Mouse (Mus musculus) hindbrain, embryonic 12.5 days (tissue): ENCODE measurements around the gene Tmem81. TPM values are rescaled to one million over a fixed set of nuclear protein-coding genes. Genes with fewer than 3 reads are reported as not detected.
"Not testable (repeated sequence)": the region's sequence is repeated elsewhere in the genome, so short reads cannot be mapped to it uniquely, and the experiment has no call there.

Source experiments
- ATAC-seq: fragments of 200-750 bp; cut with Nextera tagmentation; 2 replicates; pipeline ENCODE4 v1.8.0; 2017; ENCODE audit warnings: moderate TSS enrichment; ENCODE audit not compliant: low FRiP score
- H3K27ac ChIP-seq: fragments of 300-500 bp; sonication (generic); 2 replicates; pipeline ENCODE4 v1.5.1; 2016; ENCODE audit warnings: mild to moderate bottlenecking
- H3K27me3 ChIP-seq: fragments of 300-500 bp; sonication (generic); 2 replicates; pipeline ENCODE4 v1.6.1; 2016; ENCODE audit warnings: mild to moderate bottlenecking
- H3K36me3 ChIP-seq: fragments of 300-500 bp; sonication (generic); 2 replicates; pipeline ENCODE4 v1.6.1; 2016; ENCODE audit warnings: mild to moderate bottlenecking
- H3K4me1 ChIP-seq: fragments of 300-500 bp; sonication (generic); 2 replicates; pipeline ENCODE4 v1.6.1; 2016
- H3K4me2 ChIP-seq: fragments of 300-500 bp; sonication (generic); replicated peaks from 2 replicates; pipeline ENCODE4 v1.6.1; 2016; ENCODE audit warnings: mild to moderate bottlenecking
- H3K4me3 ChIP-seq: fragments of 300-500 bp; sonication (generic); 2 replicates; pipeline ENCODE4 v1.5.1; 2016; ENCODE audit warnings: mild to moderate bottlenecking
- H3K9ac ChIP-seq: fragments of 300-500 bp; sonication (generic); 2 replicates; pipeline ENCODE4 v1.6.1; 2016; ENCODE audit warnings: mild to moderate bottlenecking, moderate library complexity
- H3K9me3 ChIP-seq: fragments of 300-500 bp; sonication (generic); replicated peaks from 2 replicates; pipeline ENCODE4 v1.6.1; 2016; ENCODE audit warnings: mild to moderate bottlenecking
- WGBS: fragments of 180-500 bp; shearing (Covaris S2); methylation state at CpG from one replicate; pipeline ENCODE4 v1.1.7; 2016; 5-methylcytosine and 5-hydroxymethylcytosine counted together
- polyA plus RNA-seq: library from polyadenylated mRNA; unstranded; fragments of >200 nt; fragmentation: Nextera tagmentation; extraction: Ambion mirVana; gene quantifications from 2 replicates; pipeline ENCODE4 v1.2.1, GENCODE M21; 2016

Tmem81 gene
- polyA plus RNA-seq = 1.5 and 1.8 TPM in 2 replicates

DNA sequence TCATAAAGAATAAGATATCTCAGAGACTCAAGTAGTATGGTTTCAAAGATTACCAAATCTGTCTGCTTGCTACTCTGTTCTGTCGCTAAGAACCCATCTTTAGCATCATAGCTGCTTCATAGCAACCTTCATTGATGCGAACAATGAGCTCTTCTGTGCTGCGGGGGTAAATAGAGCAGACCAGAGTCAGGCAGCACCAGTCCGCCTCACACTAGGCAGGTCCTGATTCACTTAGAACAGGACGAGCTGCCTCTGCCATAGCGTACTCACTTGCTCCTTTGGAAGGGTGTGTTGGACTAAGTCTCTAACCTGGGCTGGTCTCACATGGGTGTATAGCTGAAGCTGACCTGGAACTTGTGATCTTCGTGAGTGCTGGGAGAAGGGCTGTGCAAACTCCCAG lies at the start of gene Tmem81:
TSS of gene Tmem81 (plus strand) at position 173 of the 400 bp plus-strand sequence.
- no peaks in the 10 kb centered on the region for H3K27me3 ChIP-seq
- no peaks in the 10 kb centered on the region for H3K9me3 ChIP-seq
- no peak within 1 kb of the TSS for H3K9ac ChIP-seq
- no peak within 1 kb of the TSS for H3K27ac ChIP-seq
- no peak for ATAC-seq
- H3K4me3 ChIP-seq = no peak within 1 kb of the TSS
- WGBS = 90% methylated on average over 7 of the region's 7 CpGs
- H3K4me2 ChIP-seq = no peak within 1 kb of the TSS
- peaks cover 60% of the 10 kb centered on the region for H3K36me3 ChIP-seq
- peaks cover 5% of the 10 kb centered on the region; the same call in 1 of the 2 replicates for H3K4me1 ChIP-seq

DNA sequence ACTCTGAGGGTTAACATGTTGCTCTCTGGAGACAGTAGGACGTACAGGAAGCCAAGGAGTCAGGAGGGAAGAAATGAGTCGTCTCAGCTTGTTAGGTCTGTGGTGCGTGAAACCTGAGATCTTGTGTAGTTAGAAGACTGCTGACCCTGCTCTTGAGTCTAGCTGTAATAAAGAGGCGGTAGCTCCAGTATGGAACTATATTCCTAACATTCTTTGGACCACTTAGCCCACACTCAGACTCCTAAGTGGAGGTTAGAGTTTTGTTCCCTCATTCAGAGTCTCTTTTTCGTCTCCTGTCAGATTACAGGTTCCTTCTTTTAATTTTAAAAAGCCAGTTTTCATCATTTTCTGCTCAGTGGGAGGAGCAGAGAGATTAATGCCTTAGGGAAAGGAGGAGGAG lies 41.4 kb upstream of the Tmem81 start:
- H3K9me3 ChIP-seq = no peaks in the 10 kb centered on the region
- no peak overlapping the region for H3K4me3 ChIP-seq
- no peaks in the 10 kb centered on the region for H3K27me3 ChIP-seq
- no peak for ATAC-seq
- H3K4me2 ChIP-seq = no peak overlapping the region
- H3K27ac ChIP-seq = no peak overlapping the region
- H3K4me1 ChIP-seq = no peaks in the 10 kb centered on the region
- 81% methylated on average over 5 of the region's 5 CpGs for WGBS
- peaks cover 41% of the 10 kb centered on the region for H3K36me3 ChIP-seq
- no peak overlapping the region for H3K9ac ChIP-seq

DNA sequence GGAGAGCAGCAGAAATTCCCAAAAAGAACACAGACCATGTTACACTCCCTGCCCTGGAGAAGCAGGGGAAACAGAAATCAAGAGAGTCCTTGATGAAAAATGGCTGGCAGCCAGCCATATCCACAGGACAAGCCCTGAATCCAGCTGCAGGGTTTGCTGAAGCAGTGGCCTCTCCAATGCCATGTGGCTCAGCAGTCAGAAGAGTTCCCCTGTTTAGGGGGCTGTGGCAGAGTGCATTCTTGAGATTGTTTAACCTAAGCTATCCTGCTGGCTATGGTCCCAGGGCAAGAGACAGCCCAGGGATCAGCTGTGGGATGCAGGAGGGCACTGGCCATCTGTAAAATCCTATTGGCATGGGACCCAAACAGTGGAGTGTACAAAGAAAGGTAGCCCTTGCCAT lies 37.1 kb upstream of the Tmem81 start:
- peaks cover 10% of the 10 kb centered on the region for H3K36me3 ChIP-seq
- no peak overlapping the region for H3K27ac ChIP-seq
- H3K27me3 ChIP-seq = no peaks in the 10 kb centered on the region
- H3K9me3 ChIP-seq = no peaks in the 10 kb centered on the region
- no peak overlapping the region for H3K9ac ChIP-seq
- H3K4me1 ChIP-seq = no peaks in the 10 kb centered on the region
- ATAC-seq = no peak
- H3K4me3 ChIP-seq = no peak overlapping the region
- no peak overlapping the region for H3K4me2 ChIP-seq

DNA sequence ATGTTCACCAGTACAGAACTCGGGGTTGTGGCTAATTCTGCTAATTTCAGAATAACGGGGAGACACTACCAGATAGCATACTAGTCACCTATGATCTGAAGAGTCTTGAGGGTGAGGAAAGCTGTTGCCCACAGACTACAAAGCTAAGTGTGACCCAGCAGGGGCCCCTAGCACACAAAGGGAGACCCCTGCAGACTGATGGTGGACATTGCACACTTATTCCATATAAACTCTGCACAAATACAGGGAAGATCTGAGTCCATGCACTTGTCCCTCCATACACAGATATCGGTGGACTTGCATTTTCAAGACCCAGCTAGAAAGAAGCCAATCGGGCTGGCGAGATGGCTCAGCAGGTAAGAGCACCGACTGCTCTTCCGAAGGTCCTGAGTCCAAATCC lies 36.5 kb upstream of the Tmem81 start:
- Histone ChIP-seq H3K27ac (no peak overlapping the region), H3K4me2 (no peak overlapping the region), H3K27me3 (no peaks in the 10 kb centered on the region), H3K9me3 (no peaks in the 10 kb centered on the region), H3K4me3 (no peak overlapping the region), H3K4me1 (no peaks in the 10 kb centered on the region), H3K36me3 (peaks cover 4% of the 10 kb centered on the region), H3K9ac (no peak overlapping the region)
- 91% methylated on average over 7 of the region's 7 CpGs for WGBS
- ATAC-seq = no peak

DNA sequence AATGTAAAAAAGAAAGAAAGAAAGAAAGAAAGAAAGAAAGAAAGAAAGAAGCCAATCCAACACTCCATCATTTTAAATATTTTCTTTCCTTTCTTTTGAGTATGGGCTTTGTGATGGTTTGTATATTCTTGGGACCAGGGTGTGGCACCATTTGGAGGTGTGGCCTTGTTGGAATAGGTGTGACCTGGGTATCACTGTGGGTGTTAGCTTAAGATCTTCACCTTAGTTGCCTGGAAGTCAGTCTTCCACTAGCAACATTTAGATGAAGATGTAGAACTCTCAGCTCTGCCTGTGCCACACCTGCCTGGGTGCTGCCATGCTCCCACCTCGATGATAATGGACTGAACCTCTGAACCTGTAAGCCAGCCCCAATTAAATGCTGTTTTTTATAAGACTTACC lies 36.0 kb upstream of the Tmem81 start:
- H3K4me1 ChIP-seq, ATAC-seq, H3K9me3 ChIP-seq, H3K4me2 ChIP-seq, H3K36me3 ChIP-seq, H3K4me3 ChIP-seq, H3K9ac ChIP-seq, H3K27ac ChIP-seq, H3K27me3 ChIP-seq: not testable (repeated sequence)
- WGBS = 90% methylated on average over 1 of the region's 1 CpGs

DNA sequence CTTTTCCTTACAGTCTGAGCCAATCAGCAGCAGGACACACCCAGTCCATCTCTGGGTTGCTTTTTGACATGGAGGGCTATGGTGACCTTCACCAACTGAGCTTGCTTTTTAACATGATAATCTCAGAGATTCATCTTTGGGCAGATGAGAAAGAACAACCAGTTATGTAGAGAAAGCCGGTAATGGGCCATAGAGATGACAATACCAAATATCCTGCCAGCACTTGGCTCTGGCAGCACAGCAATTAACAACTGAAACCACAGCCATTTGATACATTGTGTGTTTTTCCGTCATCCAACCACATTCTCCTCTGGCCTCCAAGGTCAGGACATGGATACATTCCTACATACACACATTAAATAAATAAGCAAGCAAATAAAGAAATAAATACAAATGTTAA lies 35.0 kb upstream of the Tmem81 start:
- Histone ChIP-seq H3K27ac (no peak overlapping the region), H3K9ac (no peak overlapping the region), H3K27me3 (no peaks in the 10 kb centered on the region), H3K36me3 (peaks cover under 1% of the 10 kb centered on the region; the same call in 1 of the 2 replicates), H3K9me3 (no peaks in the 10 kb centered on the region), H3K4me3 (no peak overlapping the region), H3K4me2 (no peak overlapping the region), H3K4me1 (peaks cover 5% of the 10 kb centered on the region)
- ATAC-seq = no peak
- 88% methylated on average over 2 of the region's 2 CpGs for WGBS

DNA sequence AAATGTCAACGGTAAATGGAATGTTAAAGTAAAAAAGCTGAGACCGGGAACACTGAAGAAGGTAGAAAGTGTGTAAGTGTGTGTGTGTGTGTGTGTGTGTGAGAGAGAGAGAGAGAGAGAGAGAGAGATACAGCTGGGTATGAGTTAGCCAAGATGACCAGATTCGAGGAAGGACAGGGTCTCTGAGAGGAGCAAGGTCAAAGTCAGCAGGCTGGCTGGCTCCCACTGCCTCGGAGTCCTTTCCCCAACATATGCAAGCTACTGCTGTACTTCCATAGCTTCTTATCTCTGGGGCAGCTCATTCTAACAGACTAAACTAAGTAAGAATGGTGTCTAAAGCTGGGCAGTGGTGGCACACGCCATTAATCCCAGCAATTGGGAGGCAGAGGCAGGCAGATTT lies 34.5 kb upstream of the Tmem81 start:
- H3K4me2 ChIP-seq = no peak overlapping the region
- peaks cover 8% of the 10 kb centered on the region for H3K4me1 ChIP-seq
- no peaks in the 10 kb centered on the region for H3K9me3 ChIP-seq
- H3K27ac ChIP-seq = no peak overlapping the region
- H3K4me3 ChIP-seq = no peak overlapping the region
- no peaks in the 10 kb centered on the region for H3K36me3 ChIP-seq
- ATAC-seq = no peak
- no peaks in the 10 kb centered on the region for H3K27me3 ChIP-seq
- WGBS = 90% methylated on average over 5 of the region's 5 CpGs
- H3K9ac ChIP-seq = no peak overlapping the region

DNA sequence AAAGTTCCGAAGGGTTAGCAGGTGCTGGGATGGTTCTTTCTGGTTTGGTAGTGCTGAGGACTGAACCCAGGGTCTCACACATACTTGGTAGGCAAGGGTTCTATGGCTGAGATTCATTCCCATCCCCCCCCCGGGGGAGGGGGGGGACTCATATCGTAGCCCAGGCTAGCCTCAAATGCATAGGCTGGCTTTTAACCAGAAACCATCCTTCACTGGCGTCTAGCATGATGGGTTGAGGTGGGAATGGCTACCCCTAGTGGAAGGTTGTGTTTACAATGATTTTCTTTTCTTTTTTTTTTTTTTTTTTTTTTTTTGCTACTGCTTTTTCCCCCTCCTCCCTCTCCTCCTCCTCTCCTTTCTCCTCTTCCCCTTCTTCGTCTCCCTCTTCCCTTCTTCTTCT lies 33.5 kb upstream of the Tmem81 start:
- ATAC-seq = no peak
- 63% methylated on average over 5 of the region's 5 CpGs for WGBS
- H3K4me3 ChIP-seq = no peak overlapping the region
- no peak overlapping the region for H3K27ac ChIP-seq
- H3K4me2 ChIP-seq = no peak overlapping the region
- no peak overlapping the region for H3K9ac ChIP-seq
- H3K4me1 ChIP-seq = peaks cover 8% of the 10 kb centered on the region
- H3K9me3 ChIP-seq = no peaks in the 10 kb centered on the region
- H3K27me3 ChIP-seq = no peaks in the 10 kb centered on the region
- no peaks in the 10 kb centered on the region for H3K36me3 ChIP-seq

DNA sequence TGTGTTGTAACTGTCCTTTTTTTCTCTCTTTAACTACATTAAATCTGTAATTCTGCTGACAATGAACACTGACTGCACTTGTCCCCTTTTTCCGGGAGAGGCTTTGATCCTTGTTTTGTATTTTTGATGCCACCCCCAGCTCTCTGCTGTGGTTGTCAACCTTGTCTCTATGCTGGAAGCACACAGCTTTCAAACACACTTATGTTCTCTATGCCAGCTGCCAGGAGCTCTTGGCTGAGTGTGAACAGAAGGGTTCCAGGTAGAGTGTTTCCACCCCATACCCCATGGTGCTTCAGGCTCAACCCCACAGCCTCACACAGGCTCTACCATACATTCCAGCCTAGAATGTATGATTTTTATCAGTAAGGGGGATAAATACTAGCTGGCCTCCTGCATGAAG lies 31.5 kb upstream of the Tmem81 start:
- no peak overlapping the region for H3K27ac ChIP-seq
- H3K4me2 ChIP-seq = no peak overlapping the region
- H3K4me3 ChIP-seq = no peak overlapping the region
- H3K9ac ChIP-seq = no peak overlapping the region
- ATAC-seq = no peak
- 79% methylated on average over 1 of the region's 1 CpGs for WGBS
- peaks cover 20% of the 10 kb centered on the region for H3K4me1 ChIP-seq
- H3K9me3 ChIP-seq = no peaks in the 10 kb centered on the region
- H3K27me3 ChIP-seq = no peaks in the 10 kb centered on the region
- no peaks in the 10 kb centered on the region for H3K36me3 ChIP-seq

DNA sequence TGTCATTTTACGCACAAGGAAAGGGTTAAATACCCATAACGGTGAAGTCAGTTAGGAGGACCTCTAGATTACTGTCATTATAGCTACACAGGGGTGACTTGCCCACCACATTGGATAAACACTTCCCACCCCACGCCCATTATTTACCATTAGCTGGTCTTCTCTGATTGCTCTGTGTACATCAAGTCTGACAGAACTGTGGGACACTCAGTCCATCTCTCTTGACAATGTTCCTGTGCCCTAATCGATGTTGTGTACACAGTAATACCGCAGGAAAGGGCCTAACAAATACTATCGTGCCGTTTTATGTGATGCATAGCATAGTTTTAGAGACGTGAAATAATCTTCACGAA lies 29.5 kb upstream of the Tmem81 start:
- H3K4me3 ChIP-seq = peak overlapping the region; percentile 87
- ATAC-seq = peak; percentile 38
- H3K9ac ChIP-seq = peak overlapping the region; percentile 86
- peak overlapping the region; percentile 63 for H3K4me2 ChIP-seq
- H3K4me1 ChIP-seq = peaks cover 20% of the 10 kb centered on the region
- H3K9me3 ChIP-seq = no peaks in the 10 kb centered on the region
- WGBS = 5% methylated on average over 9 of the region's 9 CpGs
- no peaks in the 10 kb centered on the region for H3K36me3 ChIP-seq
- H3K27me3 ChIP-seq = no peaks in the 10 kb centered on the region
- H3K27ac ChIP-seq = peak overlapping the region; percentile 56; the same call in 1 of the 2 replicates

DNA sequence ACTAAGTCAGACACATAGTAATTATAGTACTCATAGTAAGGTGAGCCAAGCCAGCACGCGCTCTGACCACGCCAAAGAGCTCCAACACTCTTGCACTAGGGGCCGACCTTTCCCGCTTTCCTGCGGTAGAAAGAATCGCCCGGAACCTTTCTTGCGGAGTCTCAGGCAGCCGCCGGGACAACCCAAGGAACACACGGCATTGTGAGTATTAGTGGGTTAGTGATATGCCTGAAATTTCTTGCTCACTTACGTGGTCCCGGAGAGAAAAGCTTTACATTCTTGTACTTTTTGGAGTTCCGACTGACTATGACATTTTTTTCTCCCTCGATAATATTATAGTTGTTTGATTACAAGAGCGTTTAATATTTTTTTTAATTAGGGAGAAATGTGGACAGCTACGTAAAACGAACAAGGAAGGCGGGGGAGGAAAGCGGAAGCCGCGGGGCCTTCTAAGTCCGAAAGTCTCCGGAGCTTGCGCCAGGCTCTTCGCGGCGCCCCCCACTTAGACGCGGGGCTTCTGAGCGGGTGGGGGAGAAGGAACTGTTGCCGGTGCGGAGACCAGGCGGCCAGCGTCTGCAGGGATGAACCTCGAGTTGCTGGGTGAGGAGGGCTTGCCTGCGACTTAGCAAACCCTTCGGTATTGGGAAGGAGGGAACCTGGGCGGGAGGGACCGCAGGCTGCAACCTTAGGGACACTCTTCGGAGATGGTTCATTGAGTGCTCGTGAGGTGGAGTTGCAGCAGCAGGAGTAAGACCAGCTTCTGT lies 28.9 kb upstream of the Tmem81 start, which contains the start of gene Rbbp5:
TSS of gene Rbbp5 (plus strand) at position 438 of the 764 bp plus-strand sequence.
- under 1% methylated on average over 43 of the region's 43 CpGs for WGBS
- H3K36me3 ChIP-seq = no peaks in the 10 kb centered on the region

DNA sequence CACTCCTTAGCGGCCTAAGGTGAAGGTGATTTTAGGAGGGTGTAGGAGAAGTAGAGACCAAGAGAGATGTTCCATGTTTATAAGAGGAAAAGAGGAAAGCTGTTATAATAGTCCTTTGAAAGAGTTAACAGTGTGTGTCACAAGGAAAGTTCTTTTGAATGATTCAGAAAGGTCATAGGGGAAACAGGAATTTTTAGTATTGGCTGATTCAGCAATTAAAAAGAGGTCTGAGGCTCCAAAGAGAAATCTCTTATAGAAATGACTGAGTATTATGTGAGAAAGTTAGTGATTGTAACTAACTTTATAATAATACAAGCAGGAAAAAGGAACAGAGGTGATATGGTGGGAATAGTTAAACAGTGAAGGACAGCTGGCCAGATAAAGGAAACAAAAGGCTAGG lies 26.6 kb upstream of the Tmem81 start:
- 95% methylated on average over 1 of the region's 1 CpGs for WGBS
- H3K9ac ChIP-seq = no peak overlapping the region
- no peaks in the 10 kb centered on the region for H3K36me3 ChIP-seq
- no peaks in the 10 kb centered on the region for H3K9me3 ChIP-seq
- no peak for ATAC-seq
- no peak overlapping the region for H3K27ac ChIP-seq
- H3K4me3 ChIP-seq = no peak overlapping the region
- no peaks in the 10 kb centered on the region for H3K27me3 ChIP-seq
- no peak overlapping the region for H3K4me2 ChIP-seq
- peaks cover 20% of the 10 kb centered on the region for H3K4me1 ChIP-seq

More for the DNA sequence above, 28.9 kb upstream of the Tmem81 start, which contains the start of gene Rbbp5:
- Histone ChIP-seq H3K4me1 (peaks cover 20% of the 10 kb centered on the region), H3K27ac (peak within 1 kb of the TSS; percentile 56), H3K4me2 (peak within 1 kb of the TSS; percentile 63), H3K9me3 (no peaks in the 10 kb centered on the region), H3K9ac (peak within 1 kb of the TSS; percentile 86), H3K4me3 (peak within 1 kb of the TSS; percentile 87), H3K27me3 (no peaks in the 10 kb centered on the region)
- peak; percentile 92 for ATAC-seq

DNA sequence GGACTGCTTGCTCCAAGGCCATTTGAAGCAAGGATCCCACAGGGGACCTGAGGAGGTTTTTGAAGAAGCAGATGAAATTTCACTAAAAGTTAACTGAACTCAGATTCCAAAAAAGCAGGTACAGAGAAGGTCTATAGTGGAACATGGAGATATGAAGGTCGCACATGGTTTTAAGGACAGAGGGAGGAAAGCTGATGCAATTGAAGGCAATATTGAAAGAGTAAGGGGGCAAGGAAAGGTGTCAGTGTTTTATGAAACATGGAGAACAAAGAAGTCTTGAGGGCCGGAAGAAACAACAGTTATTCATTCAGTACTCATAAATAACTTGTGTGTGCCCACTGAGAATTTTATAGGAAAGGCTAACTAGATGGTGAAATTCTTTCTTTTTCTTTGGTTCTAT lies 24.4 kb upstream of the Tmem81 start:
- H3K4me3 ChIP-seq = no peak overlapping the region
- peaks cover 12% of the 10 kb centered on the region for H3K4me1 ChIP-seq
- no peak for ATAC-seq
- no peaks in the 10 kb centered on the region for H3K9me3 ChIP-seq
- 94% methylated on average over 2 of the region's 2 CpGs for WGBS
- peaks cover 13% of the 10 kb centered on the region for H3K36me3 ChIP-seq
- no peak overlapping the region for H3K27ac ChIP-seq
- no peak overlapping the region for H3K9ac ChIP-seq
- H3K4me2 ChIP-seq = no peak overlapping the region
- no peaks in the 10 kb centered on the region for H3K27me3 ChIP-seq
